In genomic region chr11:114375921-114376320, GRCm38 (mm10) we compare ENCODE assay signal across 11 mouse cellular contexts.
DNase-seq lines count a peak whose midpoint lies in the region; ATAC-seq and TF ChIP-seq lines count a peak whose summit lies in the region.
"Had no signal": no experiment of that assay in that cellular context is flagged by ENCODE, and none has a peak within 500 bp of the region (broad histone marks: within the 10 kb centered on the region; RNA-seq: fewer than 3 reads in every experiment).

No protein-coding gene starts in this region.

- no peaks in the 10 kb centered on the region for H3K27me3 ChIP-seq in hindbrain, embryonic 13.5 days
- no peaks in the 10 kb centered on the region for H3K27me3 ChIP-seq in hindbrain, embryonic 11.5 days (ENCODE audit: control insufficient read depth, insufficient read depth, low read length)
- H3K27me3 ChIP-seq in midbrain, embryonic 10.5 days (ENCODE audit: low read depth, poor library complexity, severe bottlenecking), result no peaks in the 10 kb centered on the region
- no peaks in the 10 kb centered on the region for H3K27me3 ChIP-seq in midbrain, embryonic 16.5 days (ENCODE audit: control insufficient read depth, insufficient read depth, low read depth, low read length)
- H3K27me3 ChIP-seq in hindbrain, postnatal 0 days (ENCODE audit: insufficient read depth, low read length), result no peaks in the 10 kb centered on the region
- no peaks in the 10 kb centered on the region for H3K27me3 ChIP-seq in stomach, embryonic 15.5 days (replicated peaks)
- H3K27me3 ChIP-seq: forebrain, embryonic 12.5 days had no signal

- H3K9me3 ChIP-seq in hindbrain, embryonic 13.5 days, result no peaks in the 10 kb centered on the region
- H3K9me3 ChIP-seq in hindbrain, embryonic 11.5 days (ENCODE audit: control insufficient read depth, low read length), result no peaks in the 10 kb centered on the region
- H3K9me3 ChIP-seq in midbrain, embryonic 10.5 days (replicated peaks), result no peaks in the 10 kb centered on the region
- no peaks in the 10 kb centered on the region for H3K9me3 ChIP-seq in midbrain, embryonic 16.5 days (replicated peaks; ENCODE audit: control insufficient read depth, low read length, poor library complexity, severe bottlenecking)
- no peaks in the 10 kb centered on the region for H3K9me3 ChIP-seq in hindbrain, postnatal 0 days (ENCODE audit: low read length)
- H3K9me3 ChIP-seq in stomach, embryonic 15.5 days, result no peaks in the 10 kb centered on the region
- H3K9me3 ChIP-seq: forebrain, embryonic 12.5 days had no signal

- H3K4me1 ChIP-seq in hindbrain, embryonic 13.5 days (replicated peaks), result peaks cover 27% of the 10 kb centered on the region
- no peaks in the 10 kb centered on the region for H3K4me1 ChIP-seq in hindbrain, embryonic 11.5 days (replicated peaks; ENCODE audit: control insufficient read depth, insufficient read depth, low read length)
- H3K4me1 ChIP-seq in midbrain, embryonic 10.5 days, result peaks cover 10% of the 10 kb centered on the region
- H3K4me1 ChIP-seq in midbrain, embryonic 16.5 days (ENCODE audit: control insufficient read depth, insufficient read depth, low read length), result peaks cover 7% of the 10 kb centered on the region; the same call in 1 of the 2 replicates
- no peaks in the 10 kb centered on the region for H3K4me1 ChIP-seq in hindbrain, postnatal 0 days (ENCODE audit: insufficient read depth, low read length)
- peaks cover 6% of the 10 kb centered on the region; the same call in 1 of the 2 replicates for H3K4me1 ChIP-seq in stomach, embryonic 15.5 days

- no peak for ATAC-seq in hindbrain, embryonic 13.5 days (ENCODE audit: low FRiP score)
- no peak for ATAC-seq in hindbrain, embryonic 11.5 days (ENCODE audit: low FRiP score)
- ATAC-seq in midbrain, embryonic 16.5 days, result no peak
- ATAC-seq in hindbrain, postnatal 0 days, result peak; percentile 67; the same call in 1 of the 2 replicates
- no peak for ATAC-seq in stomach, embryonic 15.5 days (ENCODE audit: insufficient read depth, low FRiP score, low read depth)

- H3K4me3 ChIP-seq in hindbrain, embryonic 13.5 days, result no peak overlapping the region
- no peak overlapping the region for H3K4me3 ChIP-seq in hindbrain, embryonic 11.5 days (ENCODE audit: low read depth, low read length)
- H3K4me3 ChIP-seq in midbrain, embryonic 10.5 days, result no peak overlapping the region
- H3K4me3 ChIP-seq in midbrain, embryonic 16.5 days (ENCODE audit: low read depth, low read length), result no peak overlapping the region
- no peak overlapping the region for H3K4me3 ChIP-seq in hindbrain, postnatal 0 days (ENCODE audit: low read length)
- H3K4me3 ChIP-seq in stomach, embryonic 15.5 days (replicated peaks), result no peak overlapping the region
- H3K4me3 ChIP-seq: forebrain, embryonic 12.5 days had no signal

- DNase-seq in hindbrain, embryonic 11.5 days (ENCODE audit: low spot score), result no peak
- no peak for DNase-seq in midbrain, embryonic 10.5 days (ENCODE audit: low spot score)
- DNase-seq in hindbrain, postnatal 0 days (ENCODE audit: low spot score), result peak; percentile 45
- DNase-seq in frontal cortex, postnatal 25 days (ENCODE audit: low spot score in 2 of 2), result no peak
- DNase-seq in spleen, postnatal 10 days (ENCODE audit: low spot score in 2 of 2), result no peak
- DNase-seq: cerebellum, adult 11 months had no signal

- 35% methylated on average over 14 of the region's 14 CpGs for WGBS in hindbrain, embryonic 13.5 days
- 62% methylated on average over 14 of the region's 14 CpGs for WGBS in hindbrain, embryonic 11.5 days
- WGBS in midbrain, embryonic 10.5 days, result 78% methylated on average over 14 of the region's 14 CpGs
- WGBS in midbrain, embryonic 16.5 days, result 62% methylated on average over 14 of the region's 14 CpGs
- 28% methylated on average over 14 of the region's 14 CpGs for WGBS in hindbrain, postnatal 0 days
- WGBS in stomach, embryonic 15.5 days, result 14% methylated on average over 14 of the region's 14 CpGs

- no peaks in the 10 kb centered on the region for H3K36me3 ChIP-seq in hindbrain, embryonic 13.5 days
- H3K36me3 ChIP-seq in hindbrain, embryonic 11.5 days (ENCODE audit: control insufficient read depth, insufficient read depth, low read length), result no peaks in the 10 kb centered on the region
- H3K36me3 ChIP-seq in midbrain, embryonic 10.5 days, result no peaks in the 10 kb centered on the region
- H3K36me3 ChIP-seq in midbrain, embryonic 16.5 days (ENCODE audit: control insufficient read depth, insufficient read depth, low read length), result no peaks in the 10 kb centered on the region
- H3K36me3 ChIP-seq in hindbrain, postnatal 0 days (ENCODE audit: insufficient read depth, low read length), result no peaks in the 10 kb centered on the region
- no peaks in the 10 kb centered on the region for H3K36me3 ChIP-seq in stomach, embryonic 15.5 days
- H3K36me3 ChIP-seq: forebrain, embryonic 12.5 days had no signal

- H3K27ac ChIP-seq in hindbrain, embryonic 13.5 days, result peak overlapping the region; percentile 10; the same call in 1 of the 2 replicates
- no peak overlapping the region for H3K27ac ChIP-seq in hindbrain, embryonic 11.5 days (ENCODE audit: low read depth, low read length)
- 0 out of 2 replicates have a peak overlapping the region, but pooled peaks have one; percentile 38 for H3K27ac ChIP-seq in midbrain, embryonic 10.5 days (replicated peaks)
- H3K27ac ChIP-seq in midbrain, embryonic 16.5 days (ENCODE audit: low read length), result no peak overlapping the region
- H3K27ac ChIP-seq in hindbrain, postnatal 0 days, result no peak overlapping the region
- no peak overlapping the region for H3K27ac ChIP-seq in stomach, embryonic 15.5 days
- H3K27ac ChIP-seq: forebrain, embryonic 12.5 days; macrophage had no signal

- no peak overlapping the region for H3K9ac ChIP-seq in hindbrain, embryonic 13.5 days
- H3K9ac ChIP-seq in hindbrain, embryonic 11.5 days (ENCODE audit: low read depth, low read length), result no peak overlapping the region
- no peak overlapping the region for H3K9ac ChIP-seq in midbrain, embryonic 16.5 days (ENCODE audit: low read depth, low read length)
- no peak overlapping the region for H3K9ac ChIP-seq in hindbrain, postnatal 0 days (replicated peaks; ENCODE audit: low read length)
- H3K9ac ChIP-seq in stomach, embryonic 15.5 days, result no peak overlapping the region
- H3K9ac ChIP-seq: forebrain, embryonic 12.5 days had no signal

- no peak for TF ChIP-seq CTCF in hindbrain, postnatal 0 days (IDR thresholded peaks at IDR 0.05; ENCODE audit: low read depth)

- no peak overlapping the region for H3K4me2 ChIP-seq in hindbrain, embryonic 13.5 days
- H3K4me2 ChIP-seq in hindbrain, embryonic 11.5 days (replicated peaks; ENCODE audit: low read depth, low read length), result no peak overlapping the region
- no peak overlapping the region for H3K4me2 ChIP-seq in midbrain, embryonic 16.5 days (ENCODE audit: low read length)
- H3K4me2 ChIP-seq in hindbrain, postnatal 0 days (ENCODE audit: low read depth, low read length), result no peak overlapping the region
- H3K4me2 ChIP-seq in stomach, embryonic 15.5 days, result peak overlapping the region; percentile 12; the same call in 1 of the 2 replicates
- H3K4me2 ChIP-seq: forebrain, embryonic 12.5 days had no signal

Comparison
In these comparisons a context has a peak if more than half of its experiments do, and no peak if none do; other contexts are left out.
1. H3K27ac ChIP-seq: peak in hindbrain, embryonic 13.5 days (single experiment) and midbrain, embryonic 10.5 days (single experiment); none in hindbrain, embryonic 11.5 days (single experiment), midbrain, embryonic 16.5 days (single experiment), hindbrain, postnatal 0 days (single experiment) and stomach, embryonic 15.5 days (single experiment).